Mouse (Mus musculus) testis, postnatal 14 days (tissue): ENCODE data around the gene Gm7271.

Experiments
- DNase-seq: peaks from one replicate; pipeline ENCODE4 v3.0.0; 2021; ENCODE audit warnings: low spot score

Gm7271 gene

DNA sequence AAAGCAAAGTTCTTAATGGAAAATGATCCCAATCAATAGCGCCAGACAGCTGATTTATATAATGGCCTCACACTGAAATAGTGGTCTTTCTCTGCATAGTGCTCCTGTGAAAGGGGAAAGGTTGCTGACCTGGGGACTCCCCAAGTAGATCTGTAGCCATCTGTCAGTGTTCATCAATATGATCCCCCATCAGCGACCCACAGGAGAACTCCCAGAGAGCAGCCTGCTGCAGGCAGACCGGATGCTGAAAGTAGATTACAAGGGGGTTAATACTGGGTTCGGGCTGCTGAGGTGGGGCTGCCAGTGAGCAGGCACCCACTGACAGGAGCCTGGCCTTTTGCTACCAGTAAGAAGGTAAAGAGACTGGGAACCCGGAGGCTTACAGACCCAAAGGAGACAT, at the start of gene Gm7271:
Gm7271 (plus strand) TSS at position 230 of the 400 bp plus-strand sequence.
- DNase-seq: no peak

GRCm38 (mm10) chr5:76437100-76437499, 46.7 kb upstream of the Gm7271 start:
- DNase-seq: no peak

DNA sequence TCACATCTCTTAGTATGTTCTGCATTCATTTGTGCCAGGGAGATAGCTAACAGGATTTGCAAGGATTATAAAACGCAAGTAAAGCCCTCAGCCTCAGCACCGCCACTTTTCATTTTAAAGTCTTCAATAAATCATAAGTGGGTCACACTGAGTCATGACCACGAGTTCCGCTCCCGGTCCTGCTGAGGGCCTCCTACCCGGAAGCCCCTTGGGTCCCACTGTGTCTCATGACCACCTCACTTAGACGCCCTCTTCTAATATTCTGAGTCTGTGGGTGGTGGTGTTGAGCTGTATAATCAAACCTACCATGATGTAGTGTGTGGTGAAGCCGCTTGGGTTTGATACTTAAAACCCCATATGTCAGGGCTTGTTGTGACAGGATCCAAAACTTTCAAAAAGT, 46.1 kb upstream of the Gm7271 start:
- no peak for DNase-seq

GRCm38 (mm10) chr5:76441431-76441830, 42.4 kb upstream of the Gm7271 start:
- no peak for DNase-seq

GRCm38 (mm10) chr5:76474931-76475330, 8.9 kb upstream of the Gm7271 start:
- DNase-seq: no peak

DNA sequence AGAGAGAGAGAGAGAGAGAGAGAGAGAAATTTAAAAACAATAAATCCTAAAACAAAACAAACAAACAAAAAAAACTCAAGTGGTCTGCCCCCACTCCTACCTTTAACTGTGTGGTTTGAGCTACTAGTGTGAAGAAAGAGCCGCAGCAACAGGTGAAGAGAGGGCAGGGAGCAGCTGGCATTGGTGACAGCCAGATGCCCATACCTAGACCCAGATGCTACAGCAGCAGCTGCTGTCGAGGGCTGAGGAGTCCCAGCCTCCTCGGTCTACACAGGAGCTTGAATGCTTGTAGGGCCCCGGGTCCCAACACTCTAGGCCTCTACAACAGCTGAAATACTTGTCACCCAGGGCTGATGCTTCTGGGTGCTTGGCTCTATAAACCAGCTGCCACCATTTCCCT, 7.0 kb upstream of the Gm7271 start:
- no peak for DNase-seq

- no peak for DNase-seq
Measured at GRCm38 (mm10) chr5:76477764-76478163, 6.1 kb upstream of the Gm7271 start.

DNA sequence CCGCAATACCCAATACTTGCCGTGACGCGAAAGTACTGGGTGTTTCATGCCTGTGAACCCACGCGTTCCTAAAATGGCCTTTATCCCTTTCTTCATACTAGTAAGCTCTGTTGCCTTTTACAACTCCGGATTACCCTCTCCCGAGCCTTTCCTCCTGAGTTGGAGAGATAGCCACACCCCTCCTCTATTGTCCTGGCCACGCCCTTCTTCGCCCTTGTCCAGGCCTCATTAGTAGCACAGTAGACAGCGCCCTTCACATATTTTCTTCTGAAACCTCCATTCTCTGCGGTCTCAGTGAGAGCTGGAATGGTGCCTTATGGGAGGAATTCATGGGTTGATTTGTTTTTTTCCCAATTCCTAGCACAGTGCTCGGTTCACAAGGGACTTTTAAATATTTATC, 11.3 kb downstream of the Gm7271 start:
- DNase-seq: no peak

DNA sequence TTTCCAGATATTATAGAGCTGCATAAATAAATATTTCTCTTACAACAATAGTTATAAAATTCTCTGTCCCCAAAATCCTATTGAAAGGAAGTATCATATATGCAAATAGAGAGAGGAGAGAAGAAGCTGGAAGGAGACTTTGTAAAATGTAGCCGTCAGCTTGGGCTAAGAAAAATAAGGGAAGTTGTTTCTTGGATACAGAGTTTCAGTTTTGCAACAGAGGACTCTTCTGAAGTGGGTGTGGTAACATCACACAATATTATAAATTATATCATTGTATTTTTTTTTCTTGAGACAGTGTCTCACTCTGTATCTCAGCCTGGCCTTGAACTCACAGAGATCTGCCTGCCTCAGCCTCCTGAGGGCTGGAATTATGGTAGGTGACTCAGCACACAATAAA, 38.6 kb downstream of the Gm7271 start:
- no peak for DNase-seq

GRCm38 (mm10) chr5:76524623-76525022, 40.8 kb downstream of the Gm7271 start:
- DNase-seq: no peak

DNA sequence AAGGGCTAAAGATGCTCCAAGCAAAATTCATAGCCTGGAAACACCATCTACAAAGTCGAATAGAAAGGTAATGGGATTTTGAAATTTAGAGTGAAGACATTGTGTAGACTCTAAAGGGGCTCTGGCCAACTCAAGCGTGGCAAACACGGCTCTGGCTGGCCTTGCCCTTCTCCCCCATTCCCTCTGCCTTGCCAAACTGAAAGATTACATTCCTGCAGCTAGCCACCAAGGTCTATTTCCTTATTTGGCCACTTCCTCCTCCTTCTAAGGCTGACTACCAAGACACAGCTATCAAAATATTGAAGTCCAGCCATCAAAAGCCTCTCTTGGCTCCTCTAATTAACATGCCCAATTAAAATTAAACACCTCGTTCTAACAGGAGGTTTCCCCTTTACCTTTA, 41.2 kb downstream of the Gm7271 start:
- peak; percentile 30 for DNase-seq

GRCm38 (mm10) chr5:76525829-76526228, 42.0 kb downstream of the Gm7271 start:
- DNase-seq: no peak

GRCm38 (mm10) chr5:76529040-76529703, 45.3 kb downstream of the Gm7271 start, which contains the start of gene Exoc1:
Gene Exoc1, plus strand, starts transcription at chr5:76529311.
- peak; percentile 95 for DNase-seq

DNA sequence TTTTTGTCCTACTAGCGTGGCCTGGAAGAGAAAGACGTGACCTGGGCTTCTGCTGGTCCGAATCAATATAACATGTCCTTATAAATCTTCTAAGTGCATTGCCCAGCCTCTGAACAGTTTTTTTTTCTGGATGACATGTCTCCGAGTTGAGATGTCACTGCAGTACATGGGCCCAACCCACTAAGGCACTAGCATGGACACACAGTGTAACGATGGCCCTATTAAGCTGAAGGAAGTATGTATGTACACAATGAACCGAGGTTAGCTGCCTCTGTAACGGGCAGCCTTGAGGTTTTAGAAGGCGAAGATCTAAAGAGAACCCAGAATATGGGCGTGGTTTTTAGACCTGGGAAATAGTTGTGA, 45.8 kb downstream of the Gm7271 start:
- DNase-seq: no peak

DNA sequence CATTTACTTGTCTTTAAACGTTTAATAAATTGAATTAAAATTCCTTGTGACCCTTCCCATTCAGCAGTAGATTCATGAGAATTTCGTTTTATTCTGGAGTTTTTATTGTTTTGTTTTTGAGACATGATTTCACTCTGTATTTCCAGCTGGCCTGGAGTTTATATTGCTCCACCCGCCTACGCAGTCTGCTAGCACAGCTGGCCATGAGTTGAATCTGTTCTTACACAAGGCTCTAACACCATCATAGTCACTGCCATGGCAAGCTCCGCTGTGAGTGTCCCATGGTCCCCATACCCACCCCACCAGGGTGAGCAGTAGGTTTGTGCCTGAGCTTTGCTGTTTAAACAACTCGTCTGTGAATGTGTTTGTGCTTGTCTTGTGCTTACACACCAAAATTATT, 49.3 kb downstream of the Gm7271 start:
- no peak for DNase-seq

DNA sequence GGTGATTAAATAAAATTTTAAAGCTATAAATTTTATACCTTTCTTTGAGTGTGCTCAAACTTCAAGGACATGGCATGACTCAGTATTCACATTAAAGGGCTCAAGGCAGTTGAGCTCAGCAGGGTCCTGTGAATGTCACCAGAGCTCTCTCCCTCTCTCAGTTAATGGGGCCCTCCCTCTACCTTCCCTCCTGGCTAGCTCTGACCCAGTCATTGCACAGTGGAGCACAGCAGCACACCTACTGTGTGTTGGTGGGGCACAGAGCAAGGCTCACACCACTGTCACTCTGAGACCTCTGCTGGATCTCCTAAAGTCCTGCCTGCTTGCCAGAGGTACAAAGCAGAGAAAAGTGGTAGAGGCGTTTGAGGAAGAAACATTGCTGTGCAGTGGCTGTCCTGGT, 52.4 kb downstream of the Gm7271 start:
- DNase-seq: no peak

DNA sequence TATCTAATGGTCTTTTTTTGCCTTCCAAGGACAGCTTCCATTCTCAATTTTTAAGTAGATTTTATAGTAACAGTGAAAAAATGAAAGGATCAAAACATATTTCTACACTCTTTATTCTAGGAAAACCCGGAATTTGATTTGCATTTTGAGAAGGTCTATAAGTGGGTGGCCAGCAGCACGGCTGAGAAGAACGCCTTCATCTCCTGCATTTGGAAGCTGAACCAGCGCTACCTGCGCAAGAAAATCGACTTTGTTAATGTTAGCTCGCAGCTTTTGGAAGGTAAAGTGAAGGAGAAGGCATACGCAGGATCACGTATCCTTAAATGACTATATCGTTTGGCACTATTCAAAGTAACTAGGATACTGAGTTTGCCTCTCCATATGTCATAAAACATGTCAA, 53.7 kb downstream of the Gm7271 start:
- no peak for DNase-seq

DNA sequence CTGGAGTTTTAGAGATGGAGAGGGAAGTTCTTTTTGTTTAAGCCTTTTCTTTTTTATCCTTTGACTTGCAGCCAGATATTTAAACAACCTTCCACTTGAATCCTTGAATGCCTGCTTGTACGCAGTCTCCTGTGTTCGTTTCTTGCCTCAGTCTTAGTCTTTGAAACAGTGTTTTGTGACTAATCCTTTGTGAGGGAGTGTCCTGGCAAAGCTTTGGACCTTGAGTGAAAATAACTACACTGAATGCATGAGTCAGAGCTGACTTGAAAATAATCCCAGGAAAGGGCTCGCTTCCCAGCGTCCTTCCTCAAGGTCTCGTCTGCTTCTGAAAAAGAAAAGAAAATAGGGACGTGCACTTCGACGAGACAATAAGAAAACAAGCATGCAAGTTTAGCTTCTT, 56.3 kb downstream of the Gm7271 start:
- peak; percentile 70 for DNase-seq

DNA sequence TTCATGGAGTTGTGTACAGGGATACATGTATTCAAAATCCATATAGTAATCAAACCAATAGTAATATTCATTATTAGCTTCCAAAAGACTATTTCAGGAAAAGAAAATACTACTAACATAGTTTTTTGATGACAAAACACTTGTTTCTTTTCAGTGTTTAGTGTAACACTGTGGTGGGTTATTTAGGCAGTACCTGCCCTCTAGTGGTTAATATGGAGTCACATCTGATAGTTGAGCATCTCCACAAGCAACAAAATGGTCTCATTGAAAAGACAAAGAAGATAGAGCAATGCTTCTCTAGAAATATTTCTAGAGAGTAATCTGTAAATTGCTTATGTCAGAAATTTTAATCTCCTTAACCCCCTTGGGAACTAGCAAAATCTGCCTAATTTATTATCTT, 57.0 kb downstream of the Gm7271 start:
- no peak for DNase-seq

- no peak for DNase-seq
Measured at GRCm38 (mm10) chr5:76543200-76543599, 59.4 kb downstream of the Gm7271 start.

GRCm38 (mm10) chr5:76550426-76550825, 66.6 kb downstream of the Gm7271 start:
- no peak for DNase-seq

- peak; percentile 48 for DNase-seq
Measured at GRCm38 (mm10) chr5:76565321-76565720, 81.5 kb downstream of the Gm7271 start.
